Mouse (Mus musculus) bone marrow macrophage, adult 2 months (primary cell): ENCODE data around the gene Hsd3b6.

Experiments used
- CTCF ChIP-seq: IDR thresholded peaks from 2 replicates; pipeline ENCODE4 v1.5.1; 2012; ENCODE audit warnings: low read depth, mild to moderate bottlenecking, low read length, moderate library complexity
- POLR2A ChIP-seq: IDR thresholded peaks from 2 replicates; pipeline ENCODE4 v1.6.1; 2012; ENCODE audit warnings: mild to moderate bottlenecking, low read depth, low read length, borderline replicate concordance

- TF ChIP-seq POLR2A = no peak
- no peak for TF ChIP-seq CTCF
Observed at GRCm38 (mm10) chr3:98756836-98757235, 57.4 kb downstream of the Hsd3b6 start.
